Mouse (Mus musculus) neural tube, embryonic 15.5 days (tissue): Measurements from ENCODE around the gene Trpm8. TPM values are rescaled to one million over a fixed set of nuclear protein-coding genes. Genes with fewer than 3 reads are reported as not detected.

Experiments
- ATAC-seq: fragments of 200-750 bp; cut with Nextera tagmentation; 2 replicates; pipeline ENCODE4 v1.8.0; 2017; ENCODE audit warnings: mild to moderate bottlenecking, moderate TSS enrichment, moderate library complexity; ENCODE audit not compliant: low FRiP score
- H3K27ac ChIP-seq: fragments of 300-500 bp; sonication (generic); replicated peaks from 2 replicates; pipeline ENCODE4 v1.5.1; 2015; ENCODE audit warnings: mild to moderate bottlenecking, inconsistent platforms
- H3K27me3 ChIP-seq: fragments of 300-500 bp; sonication (generic); replicated peaks from 2 replicates; pipeline ENCODE4 v1.6.1; 2015; ENCODE audit warnings: inconsistent platforms
- H3K36me3 ChIP-seq: fragments of 300-500 bp; sonication (generic); 2 replicates; pipeline ENCODE4 v1.6.1; 2015; ENCODE audit warnings: inconsistent platforms
- H3K4me1 ChIP-seq: fragments of 300-500 bp; sonication (generic); 2 replicates; pipeline ENCODE4 v1.6.1; 2015; ENCODE audit warnings: inconsistent platforms
- H3K4me2 ChIP-seq: fragments of 300-500 bp; sonication (generic); 2 replicates; pipeline ENCODE4 v1.6.1; 2015; ENCODE audit warnings: inconsistent platforms, mild to moderate bottlenecking, moderate library complexity
- H3K4me3 ChIP-seq: fragments of 300-500 bp; sonication (generic); replicated peaks from 2 replicates; pipeline ENCODE4 v1.5.1; 2015; ENCODE audit warnings: mild to moderate bottlenecking, inconsistent platforms
- H3K9ac ChIP-seq: fragments of 300-500 bp; sonication (generic); replicated peaks from 2 replicates; pipeline ENCODE4 v1.6.1; 2015; ENCODE audit warnings: mild to moderate bottlenecking, inconsistent platforms
- H3K9me3 ChIP-seq: fragments of 300-500 bp; sonication (generic); replicated peaks from 2 replicates; pipeline ENCODE4 v1.6.1; 2016; ENCODE audit warnings: inconsistent platforms
- WGBS: fragments of 180-500 bp; shearing (Covaris S2); methylation state at CpG from one replicate; pipeline ENCODE4 v1.1.7; 2015; ENCODE audit warnings: mixed read lengths; 5-methylcytosine and 5-hydroxymethylcytosine counted together
- polyA plus RNA-seq: library from polyadenylated mRNA; unstranded; fragments of >200 nt; fragmentation: Nextera tagmentation; extraction: Ambion mirVana; gene quantifications from 2 replicates; pipeline ENCODE4 v1.2.1, GENCODE M21; 2015

Gene Trpm8
- polyA plus RNA-seq, 1 experiment from 2014 or later = 0.14 TPM

DNA sequence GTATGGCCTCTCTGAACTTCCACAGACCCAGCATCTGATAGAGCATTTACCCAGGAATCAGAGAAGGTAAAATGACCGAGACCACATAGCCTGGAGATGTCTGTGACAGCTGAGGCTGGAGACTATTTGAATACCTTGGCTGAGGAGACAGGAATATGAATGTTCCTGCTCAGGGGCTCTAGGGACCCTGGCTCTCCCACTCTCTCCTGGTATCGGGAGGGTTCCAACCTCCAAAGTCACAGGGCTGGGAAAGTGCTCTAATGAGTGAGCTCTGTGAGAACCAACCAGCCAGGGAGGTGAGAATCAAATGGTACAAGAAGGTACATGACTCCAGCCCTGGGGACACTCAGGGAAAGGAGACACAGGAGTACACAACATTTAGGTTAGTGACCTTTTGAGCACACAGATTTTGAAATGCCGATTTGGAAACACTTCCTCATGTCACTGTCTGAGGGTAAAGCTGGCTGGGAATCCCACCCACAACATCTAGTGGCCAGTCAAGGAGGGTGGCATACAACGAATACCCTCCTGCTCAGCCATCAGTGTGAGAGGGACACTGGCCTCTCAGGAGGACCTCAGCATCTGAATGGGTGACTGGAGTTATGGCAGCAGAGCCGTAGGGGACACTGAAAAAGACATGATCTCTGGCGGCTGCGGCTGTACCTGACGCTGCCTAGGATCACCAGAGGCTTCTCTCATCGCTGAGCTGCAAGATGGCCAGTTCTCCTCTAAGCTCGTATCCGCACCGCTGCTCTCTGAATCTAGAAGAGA, 7.7 kb upstream of the Trpm8 start:
- 89% methylated on average over 12 of the region's 12 CpGs for WGBS
- Histone ChIP-seq H3K9me3 (no peaks in the 10 kb centered on the region), H3K27ac (no peak overlapping the region), H3K27me3 (no peaks in the 10 kb centered on the region), H3K9ac (no peak overlapping the region), H3K4me1 (no peaks in the 10 kb centered on the region), H3K36me3 (peaks cover 78% of the 10 kb centered on the region), H3K4me2 (no peak overlapping the region), H3K4me3 (no peak overlapping the region)
- no peak for ATAC-seq

DNA sequence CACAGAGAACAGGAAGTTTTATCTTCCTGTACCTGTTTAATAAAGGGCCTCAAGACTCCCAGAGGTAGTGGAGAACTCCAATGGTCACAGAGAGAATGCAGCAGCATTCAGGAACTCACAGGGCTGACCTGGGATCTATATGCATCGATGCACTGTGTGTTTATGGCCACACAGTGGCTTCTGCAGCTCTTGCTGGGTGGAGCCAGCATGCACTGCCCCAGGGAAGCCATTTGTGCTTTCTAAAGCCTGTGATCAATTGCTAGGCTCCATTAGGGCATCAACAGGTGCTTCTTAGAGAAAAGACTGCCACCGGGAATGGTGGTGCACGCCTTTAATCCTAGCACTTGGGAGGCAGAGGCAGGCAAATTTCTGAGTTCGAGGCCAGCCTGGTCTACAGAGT, 4.6 kb upstream of the Trpm8 start:
- Histone ChIP-seq H3K4me2 (no peak overlapping the region), H3K4me3 (no peak overlapping the region), H3K36me3 (peaks cover 51% of the 10 kb centered on the region), H3K27me3 (no peaks in the 10 kb centered on the region), H3K4me1 (peaks cover 24% of the 10 kb centered on the region), H3K9ac (no peak overlapping the region), H3K9me3 (no peaks in the 10 kb centered on the region), H3K27ac (no peak overlapping the region)
- ATAC-seq = no peak
- 64% methylated on average over 4 of the region's 4 CpGs for WGBS

DNA sequence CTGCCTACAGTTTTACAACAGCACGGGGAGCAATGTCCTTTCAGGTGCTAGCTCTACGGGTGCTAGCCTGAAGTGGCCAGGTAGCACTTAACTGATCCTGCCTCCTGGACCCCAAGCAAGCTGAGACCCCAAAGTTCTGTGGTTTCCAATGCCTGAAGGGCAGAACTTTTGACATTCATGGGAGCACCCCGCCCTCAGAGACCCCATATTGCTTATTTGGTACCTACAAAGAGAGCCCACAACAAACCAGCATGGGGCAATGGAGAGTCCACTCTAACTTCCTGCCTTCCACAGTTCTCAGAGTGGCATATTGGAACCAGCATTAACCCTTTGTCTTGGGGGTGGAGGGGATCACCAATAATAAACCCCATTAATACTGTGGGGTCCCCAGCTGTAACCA, 4.1 kb upstream of the Trpm8 start:
- no peak overlapping the region for H3K4me2 ChIP-seq
- H3K27me3 ChIP-seq = no peaks in the 10 kb centered on the region
- peaks cover 28% of the 10 kb centered on the region for H3K4me1 ChIP-seq
- H3K4me3 ChIP-seq = no peak overlapping the region
- no peak for ATAC-seq
- H3K27ac ChIP-seq = no peak overlapping the region
- peaks cover 46% of the 10 kb centered on the region for H3K36me3 ChIP-seq
- 94% methylated on average over 3 of the region's 3 CpGs for WGBS
- no peaks in the 10 kb centered on the region for H3K9me3 ChIP-seq
- H3K9ac ChIP-seq = no peak overlapping the region

DNA sequence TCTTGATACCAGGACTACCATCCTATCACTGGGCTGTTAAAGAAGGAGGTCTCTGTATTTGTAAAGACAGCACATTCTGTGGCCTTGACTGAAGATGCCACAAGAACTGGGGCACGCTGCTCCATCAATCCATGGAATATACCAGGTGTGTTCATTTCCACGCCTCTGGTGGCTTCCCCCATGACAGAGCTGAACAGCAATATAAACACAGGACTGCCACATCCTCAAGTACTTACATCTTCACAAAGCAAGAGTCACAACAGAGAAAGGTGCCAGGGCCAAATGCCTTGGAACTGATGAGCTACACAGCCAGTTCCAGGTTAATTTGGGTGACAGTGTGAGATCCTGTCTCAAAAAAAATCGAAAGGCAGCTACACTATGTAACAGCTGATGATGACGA, 3.6 kb upstream of the Trpm8 start:
- no peak for ATAC-seq
- Histone ChIP-seq H3K27ac (no peak overlapping the region), H3K4me1 (peaks cover 28% of the 10 kb centered on the region), H3K9me3 (no peaks in the 10 kb centered on the region), H3K4me3 (no peak overlapping the region), H3K36me3 (peaks cover 41% of the 10 kb centered on the region), H3K4me2 (no peak overlapping the region), H3K9ac (no peak overlapping the region), H3K27me3 (no peaks in the 10 kb centered on the region)
- WGBS = 88% methylated on average over 4 of the region's 4 CpGs

DNA sequence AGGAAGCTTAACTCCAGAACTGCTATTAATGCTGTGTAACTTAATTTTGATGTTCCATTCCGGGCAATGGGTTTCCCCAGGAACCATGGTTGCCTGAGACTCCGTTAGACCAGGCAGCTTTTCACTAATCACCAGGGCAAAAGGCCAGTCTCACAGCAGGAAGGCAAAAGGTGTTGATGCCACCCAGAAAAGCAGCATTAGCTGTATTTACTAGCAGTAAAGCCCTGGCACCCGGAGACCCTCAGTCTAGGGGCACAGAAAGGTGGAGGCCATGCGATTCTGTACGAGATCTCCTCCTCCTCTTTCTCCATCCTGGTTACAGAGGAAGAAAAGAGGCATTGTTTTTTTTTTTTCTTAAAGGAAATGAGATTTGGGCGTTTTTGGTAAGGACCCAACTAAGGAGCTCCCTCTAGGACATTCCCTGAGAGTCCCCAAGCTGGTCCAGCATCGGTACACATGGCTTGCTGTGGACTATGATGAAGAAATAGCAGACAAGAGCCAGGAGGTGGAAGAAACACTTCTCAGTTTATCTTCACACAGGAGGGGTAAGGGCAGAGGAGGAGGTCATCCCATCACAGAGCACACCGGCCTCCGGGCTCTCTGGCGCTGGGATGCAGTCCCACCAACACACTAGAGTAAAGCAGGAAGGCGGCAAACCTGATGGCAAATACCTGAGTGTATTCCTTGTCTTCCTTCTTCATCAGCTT, 2.9 kb upstream of the Trpm8 start:
- Histone ChIP-seq H3K4me3 (no peak overlapping the region), H3K4me2 (no peak overlapping the region), H3K9ac (no peak overlapping the region), H3K36me3 (peaks cover 34% of the 10 kb centered on the region), H3K4me1 (peaks cover 28% of the 10 kb centered on the region), H3K27me3 (0 out of 2 replicates have a peak, but pooled peaks cover 3% of the 10 kb centered on the region), H3K9me3 (no peaks in the 10 kb centered on the region), H3K27ac (no peak overlapping the region)
- WGBS = 76% methylated on average over 11 of the region's 11 CpGs
- no peak for ATAC-seq

DNA sequence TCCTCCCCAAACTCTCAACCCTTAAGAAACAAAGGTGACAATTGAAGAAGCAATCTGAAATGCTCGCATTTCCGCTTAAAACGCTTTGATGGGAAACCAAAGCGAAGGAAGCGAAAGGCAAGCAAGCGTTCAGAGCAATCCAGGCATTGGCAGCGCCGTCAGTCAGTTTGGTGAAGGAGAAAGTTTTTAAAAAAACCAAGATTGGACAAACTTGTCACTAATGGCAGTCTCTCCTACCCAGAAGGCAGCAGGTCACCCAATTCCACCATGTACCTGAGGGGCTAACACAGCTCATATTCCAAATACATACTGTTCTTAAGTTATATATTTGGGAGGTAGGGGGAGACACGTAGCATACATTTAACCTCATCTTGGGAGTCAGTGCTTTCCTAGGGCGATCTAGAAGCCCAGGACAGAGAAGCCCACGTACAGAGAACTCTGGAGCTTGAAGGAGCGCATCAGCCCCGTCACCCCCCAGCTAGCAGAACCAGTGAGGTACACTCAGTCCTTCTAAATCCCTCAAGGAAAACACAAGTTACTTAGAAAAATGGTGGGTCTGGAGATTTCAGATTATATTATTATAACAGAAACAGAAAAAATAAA, 2.3 kb upstream of the Trpm8 start:
- Histone ChIP-seq H3K27ac (no peak overlapping the region), H3K9ac (no peak overlapping the region), H3K27me3 (0 out of 2 replicates have a peak, but pooled peaks cover 4% of the 10 kb centered on the region), H3K4me3 (no peak overlapping the region), H3K4me1 (peaks cover 28% of the 10 kb centered on the region), H3K36me3 (peaks cover 29% of the 10 kb centered on the region), H3K9me3 (no peaks in the 10 kb centered on the region), H3K4me2 (no peak overlapping the region)
- ATAC-seq = no peak
- WGBS = 70% methylated on average over 13 of the region's 13 CpGs

DNA sequence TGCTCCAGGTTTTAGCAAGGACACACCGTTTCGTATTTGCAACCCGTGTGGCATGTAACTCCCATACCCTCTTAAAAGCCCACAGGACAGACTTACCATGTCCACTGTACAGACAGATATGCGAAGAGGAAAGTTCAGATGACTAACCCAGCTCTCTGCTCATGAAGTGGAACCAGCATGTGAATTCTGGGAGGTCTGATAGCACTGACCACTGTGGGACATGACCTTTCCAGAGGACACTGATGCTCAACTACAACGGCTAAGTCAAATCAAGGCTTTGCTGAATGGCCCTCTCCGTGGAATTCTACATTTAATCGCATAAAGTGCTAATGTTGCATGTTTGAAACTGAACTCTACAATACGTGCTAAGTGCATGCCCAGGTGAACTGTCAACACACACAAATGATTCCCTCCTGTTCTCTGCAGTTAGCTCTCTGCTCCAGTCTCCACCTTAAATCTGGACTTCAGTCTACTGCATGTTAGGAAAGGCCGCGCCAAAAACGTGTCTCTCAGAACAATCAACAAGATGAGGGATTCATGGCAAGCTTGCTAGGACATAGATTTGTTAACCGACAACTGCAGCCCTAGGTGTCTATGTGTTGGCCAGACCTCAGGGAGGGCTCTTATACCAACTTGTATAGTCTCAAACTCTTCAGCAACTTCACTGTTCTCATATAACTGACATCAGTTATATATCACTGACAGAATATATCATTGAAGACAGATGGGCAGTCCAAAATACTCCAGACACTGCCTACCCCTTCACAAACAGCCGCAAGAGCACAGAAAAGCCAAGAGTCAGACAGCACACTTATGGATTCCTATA, 1.6 kb upstream of the Trpm8 start:
- no peak overlapping the region for H3K27ac ChIP-seq
- no peak for ATAC-seq
- H3K9me3 ChIP-seq = no peaks in the 10 kb centered on the region
- H3K9ac ChIP-seq = peak overlapping the region; percentile 61
- peaks cover 29% of the 10 kb centered on the region for H3K36me3 ChIP-seq
- 68% methylated on average over 13 of the region's 13 CpGs for WGBS
- H3K4me3 ChIP-seq = peak overlapping the region; percentile 46
- H3K4me1 ChIP-seq = peaks cover 28% of the 10 kb centered on the region
- H3K4me2 ChIP-seq = peak overlapping the region; percentile 61
- H3K27me3 ChIP-seq = 0 out of 2 replicates have a peak, but pooled peaks cover 4% of the 10 kb centered on the region

DNA sequence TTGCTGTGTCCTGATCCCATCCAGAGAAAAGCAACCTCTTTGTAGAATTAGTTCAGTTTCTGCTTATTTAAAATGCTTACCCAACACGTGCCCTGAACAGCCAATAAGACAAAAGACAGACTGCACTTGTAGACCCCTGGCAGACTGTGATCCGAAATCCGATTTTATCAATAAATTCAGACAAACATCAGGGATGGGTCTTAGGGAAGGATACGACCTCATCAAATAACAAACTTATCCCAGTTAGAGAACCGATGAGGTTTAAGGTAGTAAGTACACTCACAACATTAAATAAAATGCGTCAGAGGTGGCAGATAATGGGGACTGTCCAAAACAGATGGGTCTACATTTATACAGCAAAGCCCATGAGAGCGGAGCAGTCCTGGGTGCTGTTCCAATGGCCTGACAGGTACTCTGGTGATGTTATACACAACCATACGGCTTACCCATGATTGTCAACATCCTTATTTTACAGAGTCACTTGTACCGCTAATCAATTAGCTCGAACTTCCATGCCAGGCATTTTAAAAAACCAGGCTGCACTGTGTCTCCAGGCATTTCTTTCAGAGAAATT, 850 bp upstream of the Trpm8 start:
- WGBS = 31% methylated on average over 10 of the region's 10 CpGs
- 0 out of 2 replicates have a peak, but pooled peaks cover 4% of the 10 kb centered on the region for H3K27me3 ChIP-seq
- 0 out of 2 replicates have a peak, but pooled peaks cover 2% of the 10 kb centered on the region for H3K9me3 ChIP-seq
- peak overlapping the region; percentile 72 for H3K27ac ChIP-seq
- H3K36me3 ChIP-seq = peaks cover 25% of the 10 kb centered on the region
- H3K4me1 ChIP-seq = peaks cover 28% of the 10 kb centered on the region
- H3K9ac ChIP-seq = peak overlapping the region; percentile 61
- H3K4me2 ChIP-seq = peak overlapping the region; percentile 61
- ATAC-seq = peak; percentile 45
- H3K4me3 ChIP-seq = peak overlapping the region; percentile 46

DNA sequence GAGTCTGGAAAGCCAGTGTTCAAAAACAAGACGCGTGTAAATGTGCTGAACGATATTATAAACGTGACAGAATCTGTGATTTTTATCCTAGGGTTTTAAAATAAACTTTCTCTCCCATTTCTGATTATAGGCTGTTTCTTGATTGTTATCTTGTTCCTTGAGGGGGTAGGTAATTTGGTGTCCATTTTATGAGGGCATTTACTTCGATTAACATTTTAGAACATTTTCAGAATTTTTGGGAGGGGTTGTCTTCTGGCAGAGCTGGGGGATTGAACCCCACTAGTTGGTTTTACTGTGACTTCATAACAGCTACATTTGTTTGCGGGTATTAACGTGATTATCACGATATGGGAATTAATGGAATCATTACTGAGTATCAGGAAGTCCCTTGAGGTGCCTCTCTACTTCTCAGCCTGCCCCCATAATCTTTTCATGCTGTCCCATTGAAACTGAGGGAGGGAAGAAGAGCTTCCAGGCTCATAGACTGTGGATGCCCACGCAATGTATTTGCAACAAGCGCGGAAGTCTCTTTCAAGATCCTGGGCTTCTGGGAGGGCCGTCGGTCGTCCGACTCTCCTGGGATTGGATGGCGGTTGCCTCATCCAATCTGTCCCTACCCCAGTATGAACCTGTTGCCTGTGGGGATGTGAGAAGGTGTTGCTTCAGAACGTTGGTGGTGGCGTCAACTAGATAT, 504 bp downstream of the Trpm8 start:
- Histone ChIP-seq H3K4me3 (peak overlapping the region; percentile 46), H3K27me3 (0 out of 2 replicates have a peak, but pooled peaks cover 4% of the 10 kb centered on the region), H3K27ac (peak overlapping the region; percentile 72), H3K4me2 (peak overlapping the region; percentile 61), H3K4me1 (peaks cover 28% of the 10 kb centered on the region), H3K9me3 (peaks cover 11% of the 10 kb centered on the region), H3K36me3 (peaks cover 18% of the 10 kb centered on the region), H3K9ac (peak overlapping the region; percentile 61)
- 67% methylated on average over 18 of the region's 18 CpGs for WGBS
- ATAC-seq = peak; percentile 17

DNA sequence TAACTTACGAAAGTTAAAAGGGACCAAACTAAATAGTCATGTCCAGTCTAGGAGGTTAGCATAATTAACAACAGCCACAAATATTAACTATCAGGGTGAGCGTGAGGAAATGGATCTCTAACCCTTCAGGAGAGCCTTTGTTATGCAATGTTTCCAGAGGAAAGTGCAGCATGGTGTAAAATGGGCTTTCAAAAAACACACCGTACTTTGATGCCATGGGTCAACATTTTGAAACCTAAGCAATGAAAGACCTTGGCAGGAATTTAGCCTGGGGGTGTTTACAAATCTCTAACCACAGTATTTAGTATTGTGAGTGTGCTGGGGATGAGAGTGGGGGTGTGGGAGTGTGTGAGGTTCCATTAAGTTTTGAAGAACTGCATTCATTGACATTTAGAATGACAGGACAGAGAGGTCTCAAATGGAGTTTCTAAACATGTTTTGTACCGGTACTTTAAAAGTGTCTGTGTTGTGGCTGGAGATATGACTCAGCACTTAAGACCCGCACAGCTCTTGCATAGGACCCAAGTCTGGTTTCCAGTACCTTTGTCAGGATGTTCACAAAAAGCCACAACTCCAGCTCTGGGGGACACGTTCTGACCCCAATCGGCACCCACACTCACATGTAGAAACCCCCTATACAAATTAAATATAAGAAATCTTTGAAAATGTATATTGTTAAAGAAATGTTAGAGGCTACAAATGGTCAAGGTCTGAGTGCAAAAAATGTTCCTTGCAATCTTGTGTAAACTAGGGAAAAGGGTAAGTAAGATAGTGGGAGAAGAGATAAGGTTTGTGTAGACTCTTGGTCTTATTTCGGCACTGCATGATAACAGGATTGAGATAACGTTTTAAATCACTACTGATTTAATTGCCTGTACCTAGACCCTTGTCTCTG, 1.9 kb downstream of the Trpm8 start:
- WGBS = 70% methylated on average over 9 of the region's 9 CpGs

More for the DNA sequence above, 1.9 kb downstream of the Trpm8 start:
- Histone ChIP-seq H3K27me3 (0 out of 2 replicates have a peak, but pooled peaks cover 4% of the 10 kb centered on the region), H3K9ac (no peak overlapping the region), H3K36me3 (peaks cover 8% of the 10 kb centered on the region), H3K9me3 (peaks cover 25% of the 10 kb centered on the region), H3K4me2 (no peak overlapping the region), H3K27ac (no peak overlapping the region), H3K4me3 (no peak overlapping the region), H3K4me1 (peaks cover 28% of the 10 kb centered on the region)
- ATAC-seq = no peak
